ENCODE assay signal across 30 mouse cellular contexts in genomic region chr17:45338086-45338485, GRCm38 (mm10).
DNase-seq lines count a peak whose midpoint lies in the region; ATAC-seq lines count a peak whose summit lies in the region.
"Had no signal": no experiment of that assay in that cellular context is flagged by ENCODE, and none has a peak within 500 bp of the region (broad histone marks: within the 10 kb centered on the region; RNA-seq: fewer than 3 reads in every experiment).

No protein-coding gene starts in this region.

- H3K36me3 ChIP-seq in midbrain, embryonic 11.5 days (ENCODE audit: control insufficient read depth, insufficient read depth, low read length), result no peaks in the 10 kb centered on the region
- no peaks in the 10 kb centered on the region for H3K36me3 ChIP-seq in midbrain, embryonic 15.5 days (replicated peaks)
- H3K36me3 ChIP-seq: embryonic facial prominence, embryonic 12.5 days; heart, embryonic 13.5 days; hindbrain, embryonic 12.5 days had no signal

- H3K9me3 ChIP-seq in midbrain, embryonic 11.5 days (ENCODE audit: control insufficient read depth, low read length), result no peaks in the 10 kb centered on the region
- no peaks in the 10 kb centered on the region for H3K9me3 ChIP-seq in midbrain, embryonic 15.5 days
- H3K9me3 ChIP-seq: embryonic facial prominence, embryonic 12.5 days; heart, embryonic 13.5 days; hindbrain, embryonic 12.5 days had no signal

- intact Hi-C loops in heart, postnatal 14 days (cut with DNase I), result no loop called here

- H3K4me3 ChIP-seq in midbrain, embryonic 11.5 days (ENCODE audit: low read depth, low read length), result no peak overlapping the region
- no peak overlapping the region for H3K4me3 ChIP-seq in midbrain, embryonic 15.5 days
- H3K4me3 ChIP-seq: embryonic facial prominence, embryonic 12.5 days; heart, embryonic 13.5 days; hindbrain, embryonic 12.5 days had no signal

- H3K27ac ChIP-seq in midbrain, embryonic 11.5 days (ENCODE audit: low read depth, low read length), result no peak overlapping the region
- no peak overlapping the region for H3K27ac ChIP-seq in midbrain, embryonic 15.5 days
- H3K27ac ChIP-seq: embryonic facial prominence, embryonic 12.5 days; heart, embryonic 13.5 days; hindbrain, embryonic 12.5 days; hindbrain, postnatal 0 days; kidney, postnatal 0 days; liver, embryonic 14.5 days; macrophage had no signal

- H3K4me1 ChIP-seq in midbrain, embryonic 11.5 days (ENCODE audit: control insufficient read depth, insufficient read depth, low read length), result no peaks in the 10 kb centered on the region
- peaks cover 6% of the 10 kb centered on the region for H3K4me1 ChIP-seq in midbrain, embryonic 15.5 days
- H3K4me1 ChIP-seq: heart, embryonic 13.5 days; hindbrain, embryonic 12.5 days had no signal

- 88% methylated on average over 4 of the region's 4 CpGs for WGBS in midbrain, embryonic 11.5 days
- 86% methylated on average over 4 of the region's 4 CpGs for WGBS in midbrain, embryonic 15.5 days

- H3K27me3 ChIP-seq in midbrain, embryonic 11.5 days (ENCODE audit: control insufficient read depth, insufficient read depth, low read length), result no peaks in the 10 kb centered on the region
- H3K27me3 ChIP-seq in midbrain, embryonic 15.5 days (replicated peaks), result no peaks in the 10 kb centered on the region
- H3K27me3 ChIP-seq: heart, embryonic 13.5 days; hindbrain, embryonic 12.5 days; Patski had no signal

- peak; percentile 38 for DNase-seq in layer of hippocampus, adult 11-12 months (ENCODE audit: low spot score)
- DNase-seq in layer of hippocampus, postnatal 10 days (ENCODE audit: low spot score in 2 of 2), result no peak
- DNase-seq in midbrain, embryonic 11.5 days (ENCODE audit: low spot score, missing footprints), result peak; percentile 17
- peak; percentile 51 for DNase-seq in NIH3T3 (ENCODE audit: low read depth)
- DNase-seq in kidney, postnatal 10 days, result no peak
- DNase-seq in heart, postnatal 14 days, result no peak
- DNase-seq: adrenal gland, postnatal 10 days; B cell, adult 2 months; cerebellum, adult 11 months; cerebellum, adult 9-10 months; cerebellum, postnatal 36 days; heart, postnatal 10 days; kidney, adult 8-10 months; left cerebral cortex, postnatal 4 days; liver; lung, adult 2 months; lung, postnatal 10 days; midbrain, embryonic 14.5 days; thymus, postnatal 4 days had no signal

- no peak overlapping the region for H3K4me2 ChIP-seq in midbrain, embryonic 11.5 days
- no peak overlapping the region for H3K4me2 ChIP-seq in midbrain, embryonic 15.5 days
- H3K4me2 ChIP-seq: embryonic facial prominence, embryonic 12.5 days; heart, embryonic 13.5 days; hindbrain, embryonic 12.5 days had no signal

- H3K9ac ChIP-seq in midbrain, embryonic 11.5 days (ENCODE audit: low read length), result no peak overlapping the region
- no peak overlapping the region for H3K9ac ChIP-seq in midbrain, embryonic 15.5 days
- H3K9ac ChIP-seq: embryonic facial prominence, embryonic 12.5 days; heart, embryonic 13.5 days; hindbrain, embryonic 12.5 days; liver, embryonic 14.5 days had no signal

- ATAC-seq in midbrain, embryonic 11.5 days (ENCODE audit: low FRiP score), result no peak
- no peak for ATAC-seq in midbrain, embryonic 15.5 days (replicated peaks)
- ATAC-seq: forebrain, embryonic 14.5 days; hindbrain, postnatal 0 days; intestine, embryonic 16.5 days; Patski had no signal

Comparison
In these comparisons a context has a peak if more than half of its experiments do, and no peak if none do; other contexts are left out.
1. DNase-seq: peak in layer of hippocampus, adult 11-12 months (single experiment), midbrain, embryonic 11.5 days (single experiment) and NIH3T3 (single experiment); none in layer of hippocampus, postnatal 10 days (0 of 2), kidney, postnatal 10 days (single experiment) and heart, postnatal 14 days (0 of 2).